Mouse (Mus musculus) heart, postnatal 0 days (tissue): ENCODE measurements around the gene Ndufs4.

Experiments
- CTCF ChIP-seq: IDR thresholded peaks from 2 replicates; pipeline ENCODE4 v1.5.1; 2016; ENCODE audit warnings: antibody characterized with exemption, control low read depth, low read depth
- EP300 ChIP-seq: IDR thresholded peaks from 2 replicates; pipeline ENCODE4 v1.6.1; 2016; ENCODE audit warnings: antibody characterized with exemption, low read depth

DNA sequence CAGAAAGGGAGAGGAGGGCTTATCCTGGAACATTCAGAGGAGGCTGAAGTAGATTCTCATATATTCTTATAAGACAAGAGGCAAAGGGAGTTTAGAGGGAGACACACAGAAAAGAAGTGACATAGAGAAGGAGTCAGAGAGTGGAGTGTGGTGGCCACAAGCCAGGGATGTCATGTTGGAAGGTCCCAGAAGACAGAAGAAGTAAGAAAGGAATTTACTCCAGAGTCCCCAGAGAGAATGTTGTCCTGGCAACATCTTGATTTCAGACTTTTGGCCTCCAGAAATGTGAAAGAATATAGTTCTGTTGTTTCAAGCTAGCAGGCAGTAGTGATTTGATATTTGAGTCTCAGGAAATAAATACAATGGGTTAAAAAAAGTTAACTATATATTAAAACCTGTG is 24.3 kb upstream of the Ndufs4 start:
- no peak for TF ChIP-seq CTCF
- no peak for TF ChIP-seq EP300
